Mouse (Mus musculus) thymus, postnatal 25 days (tissue): ENCODE results near the gene Glp1r.
A peak's percentile ranks its signal among the peaks of the same experiment; 100 is the strongest.

ENCODE experiments used
- DNase-seq: peaks from one replicate; pipeline ENCODE4 v3.0.0; 2022

Gene Glp1r

GRCm38 (mm10) chr17:30901627-30902026 is at the start of gene Glp1r:
Gene Glp1r (plus strand): TSS chr17:30901817.
- DNase-seq: no peak

- DNase-seq: no peak
These were observed 49.3 kb upstream of the Glp1r start for GRCm38 (mm10) chr17:30852345-30852744.

GRCm38 (mm10) chr17:30857347-30857746 is 44.3 kb upstream of the Glp1r start:
- DNase-seq: no peak

GRCm38 (mm10) chr17:30858586-30859259 is 42.9 kb upstream of the Glp1r start:
- DNase-seq: no peak

GRCm38 (mm10) chr17:30859989-30860585 is 41.5 kb upstream of the Glp1r start:
- DNase-seq: no peak

GRCm38 (mm10) chr17:30860606-30861005 is 41.0 kb upstream of the Glp1r start:
- no peak for DNase-seq

- no peak for DNase-seq
These were observed 35.3 kb upstream of the Glp1r start for GRCm38 (mm10) chr17:30866281-30866680.

GRCm38 (mm10) chr17:30866966-30867365 is 34.7 kb upstream of the Glp1r start:
- DNase-seq: no peak

GRCm38 (mm10) chr17:30871040-30871439 is 30.6 kb upstream of the Glp1r start:
- DNase-seq: no peak

- DNase-seq: no peak
These were observed 27.3 kb upstream of the Glp1r start for GRCm38 (mm10) chr17:30874276-30874675.

- DNase-seq: no peak
These were observed 24.2 kb upstream of the Glp1r start for GRCm38 (mm10) chr17:30877456-30877855.

GRCm38 (mm10) chr17:30878626-30879025 is 23.0 kb upstream of the Glp1r start:
- no peak for DNase-seq

GRCm38 (mm10) chr17:30880391-30880790 is 21.2 kb upstream of the Glp1r start:
- no peak for DNase-seq

- no peak for DNase-seq
These were observed 20.6 kb upstream of the Glp1r start for GRCm38 (mm10) chr17:30881001-30881400.

- DNase-seq: no peak
These were observed 19.4 kb upstream of the Glp1r start for GRCm38 (mm10) chr17:30882206-30882605.

GRCm38 (mm10) chr17:30883534-30883933 is 18.1 kb upstream of the Glp1r start:
- DNase-seq: no peak

GRCm38 (mm10) chr17:30892086-30892485 is 9.5 kb upstream of the Glp1r start:
- DNase-seq: peak; percentile 56

GRCm38 (mm10) chr17:30892730-30893129 is 8.9 kb upstream of the Glp1r start:
- peak; percentile 72 for DNase-seq

- no peak for DNase-seq
These were observed 4.5 kb upstream of the Glp1r start for GRCm38 (mm10) chr17:30897075-30897474.

GRCm38 (mm10) chr17:30904096-30904495 is 2.5 kb downstream of the Glp1r start:
- no peak for DNase-seq

- DNase-seq: no peak
These were observed 6.0 kb downstream of the Glp1r start for GRCm38 (mm10) chr17:30907577-30907976.

- no peak for DNase-seq
These were observed 9.5 kb downstream of the Glp1r start for GRCm38 (mm10) chr17:30910866-30911731.

- DNase-seq: no peak
These were observed 10.1 kb downstream of the Glp1r start for GRCm38 (mm10) chr17:30911732-30912088.

GRCm38 (mm10) chr17:30912536-30912935 is 10.9 kb downstream of the Glp1r start:
- DNase-seq: no peak
